Mouse (Mus musculus): ENCODE results near the gene Cit. TPM values are rescaled to one million over a fixed set of nuclear protein-coding genes. Genes with fewer than 3 reads are reported as not detected.

The Cit gene
- total and polyA plus RNA-seq, 3 experiments, result 21.5 to 32.9 (median 24.1) TPM

- Histone ChIP-seq H3K79me2 (ENCODE audit: control insufficient read depth, insufficient read depth, low read length, poor library complexity) (no peaks in the 10 kb centered on the region), H3K27ac (ENCODE audit: control insufficient read depth, low read depth, low read length) (no peak overlapping the region), H3K36me3 (ENCODE audit: control insufficient read depth in 1 of 2, insufficient read depth in 2 of 2, low read length in 2 of 2) (peaks cover 0 to 7% of the 10 kb centered on the region in 2 experiments; a peak in 2 of 4 replicates), H3K9me3 (replicated peaks; ENCODE audit: insufficient read depth, low read length) (no peaks in the 10 kb centered on the region), H3K4me1 (ENCODE audit: control insufficient read depth in 1 of 2, insufficient read depth in 2 of 2, low read length in 2 of 2) (no peaks in the 10 kb centered on the region), H3K27me3 (ENCODE audit: control insufficient read depth in 1 of 2, insufficient read depth in 2 of 2, low read length in 2 of 2) (no peaks in the 10 kb centered on the region), H3K9ac (ENCODE audit: control insufficient read depth, low read depth, low read length, poor library complexity, severe bottlenecking) (no peak overlapping the region), H3K4me3 (ENCODE audit: control insufficient read depth in 1 of 2, insufficient read depth in 1 of 2, low read depth in 2 of 2, low read length in 2 of 2) (no peak overlapping the region)
- TF ChIP-seq ZNF384 (IDR thresholded peaks at IDR 0.05; ENCODE audit: low read depth, low read length) (no peak), MYC (IDR thresholded peaks at IDR 0.05; ENCODE audit: low read depth, low read length) (no peak), SMC3 (IDR thresholded peaks at IDR 0.05; ENCODE audit: low read depth, low read length) (peak; percentile 31), RAD21 (IDR thresholded peaks at IDR 0.05; ENCODE audit: low read depth, low read length) (peak; percentile 7), CTCF (IDR thresholded peaks at IDR 0.05 in 2 of 3, conservative IDR thresholded peaks at IDR 0.05 in 1 of 3; ENCODE audit: control insufficient read depth in 1 of 3, insufficient read depth in 1 of 3, low read depth in 2 of 3, low read length in 3 of 3, poor library complexity in 1 of 3, severe bottlenecking in 1 of 3) (peak; percentile 31 to 52 (median 43))
- peak; percentile 19 for DNase-seq (ENCODE audit: low read depth, low spot score)
Measured at GRCm38 (mm10) chr5:115877425-115877824, 32.3 kb downstream of the Cit start.

GRCm38 (mm10) chr5:115882165-115882564 is 37.1 kb downstream of the Cit start:
- Histone ChIP-seq H3K9ac (ENCODE audit: control insufficient read depth, low read depth, low read length, poor library complexity, severe bottlenecking) (no peak overlapping the region), H3K9me3 (replicated peaks; ENCODE audit: insufficient read depth, low read length) (no peaks in the 10 kb centered on the region), H3K27ac (ENCODE audit: control insufficient read depth, low read depth, low read length) (no peak overlapping the region), H3K27me3 (ENCODE audit: control insufficient read depth in 1 of 2, insufficient read depth in 2 of 2, low read length in 2 of 2) (no peaks in the 10 kb centered on the region), H3K4me3 (ENCODE audit: control insufficient read depth in 1 of 2, insufficient read depth in 1 of 2, low read depth in 2 of 2, low read length in 2 of 2) (no peak overlapping the region), H3K36me3 (ENCODE audit: control insufficient read depth in 1 of 2, insufficient read depth in 2 of 2, low read length in 2 of 2) (peaks cover 6 to 15% of the 10 kb centered on the region in 2 experiments), H3K4me1 (ENCODE audit: control insufficient read depth in 1 of 2, insufficient read depth in 2 of 2, low read length in 2 of 2) (peaks cover 6 to 8% of the 10 kb centered on the region in 2 experiments), H3K79me2 (ENCODE audit: control insufficient read depth, insufficient read depth, low read length, poor library complexity) (no peaks in the 10 kb centered on the region)
- TF ChIP-seq ZNF384 (IDR thresholded peaks at IDR 0.05; ENCODE audit: low read depth, low read length) (no peak), NELFE (IDR thresholded peaks at IDR 0.05; ENCODE audit: low read depth, low read length) (no peak), MYC (IDR thresholded peaks at IDR 0.05; ENCODE audit: low read depth, low read length) (no peak), MEF2A (IDR thresholded peaks at IDR 0.05; ENCODE audit: extremely low read depth, insufficient replicate concordance, low read depth, low read length, poor library complexity, severe bottlenecking) (no peak), JUND (IDR thresholded peaks at IDR 0.05; ENCODE audit: low read depth, low read length) (no peak), CTCF (IDR thresholded peaks at IDR 0.05 in 2 of 3, conservative IDR thresholded peaks at IDR 0.05 in 1 of 3; ENCODE audit: control insufficient read depth in 1 of 3, insufficient read depth in 1 of 3, low read depth in 2 of 3, low read length in 3 of 3, poor library complexity in 1 of 3, severe bottlenecking in 1 of 3) (no peak), MAFK (IDR thresholded peaks at IDR 0.05; ENCODE audit: borderline replicate concordance, low read depth, low read length) (no peak), ELF1 (IDR thresholded peaks at IDR 0.05; ENCODE audit: low read depth, low read length) (no peak), MAX (IDR thresholded peaks at IDR 0.05; ENCODE audit: low read length) (no peak), E2F4 (IDR thresholded peaks at IDR 0.05; ENCODE audit: borderline replicate concordance, low read depth, low read length) (no peak), USF1 (IDR thresholded peaks at IDR 0.05; ENCODE audit: low read depth, low read length) (no peak), SMC3 (IDR thresholded peaks at IDR 0.05; ENCODE audit: low read depth, low read length) (no peak), RCOR1 (IDR thresholded peaks at IDR 0.05; ENCODE audit: low read depth, low read length) (no peak), POLR2A (IDR thresholded peaks at IDR 0.05; ENCODE audit: control insufficient read depth in 1 of 2, insufficient read depth in 1 of 2, low read depth in 1 of 2, low read length in 2 of 2, poor library complexity in 1 of 2) (no peak)
- DNase-seq (ENCODE audit: low read depth, low spot score), result no peak

Data from MEL (cell line).